Mouse (Mus musculus): ENCODE measurements around the gene Pole4.

- TF ChIP-seq CTCF (IDR thresholded peaks at IDR 0.05; ENCODE audit: extremely low read depth, insufficient read length, insufficient replicate concordance, low read depth, low read length) (no peak), POLR2A (IDR thresholded peaks at IDR 0.05; ENCODE audit: low read depth, low read length) (no peak)
Observed at GRCm38 (mm10) chr6:82703710-82704109, 1.5 kb downstream of the Pole4 start.

All from small intestine, adult 2 months (tissue).